Mouse (Mus musculus) liver, embryonic 14.5 days (tissue): ENCODE data around the gene Tardbp. TPM values are rescaled to one million over a fixed set of nuclear protein-coding genes. Genes with fewer than 3 reads are reported as not detected.

ENCODE experiments used
- ATAC-seq: fragments of 200-750 bp; cut with Nextera tagmentation; 2 replicates; pipeline ENCODE4 v1.8.0; 2017; ENCODE audit warnings: moderate number of reproducible peaks, mild to moderate bottlenecking, moderate library complexity; ENCODE audit not compliant: insufficient read depth
- DNase-seq, 3 experiments: peaks; one replicate each; pipeline ENCODE4 v3.0.0-alpha.2; 2012 to 2013; ENCODE audit warnings: low read depth in 3 of 3, low spot score in 3 of 3
- H3K27ac ChIP-seq: fragments of 300-500 bp; sonication (generic); 2 replicates; pipeline ENCODE4 v1.5.1; 2014; ENCODE audit warnings: moderate library complexity, mild to moderate bottlenecking, control low read depth, inconsistent platforms
- H3K27me3 ChIP-seq: fragments of 300-500 bp; sonication (generic); 2 replicates; pipeline ENCODE4 v1.6.1; 2014; ENCODE audit warnings: mild to moderate bottlenecking, low read length, moderate library complexity; ENCODE audit not compliant: control insufficient read depth, insufficient read depth
- H3K36me3 ChIP-seq: fragments of 300-500 bp; sonication (generic); replicated peaks from 2 replicates; pipeline ENCODE4 v1.6.1; 2014; ENCODE audit warnings: low read depth; ENCODE audit not compliant: control insufficient read depth, insufficient read depth
- H3K4me1 ChIP-seq, 2 experiments: fragments of 200-500 bp in 1 of 2; fragments of 300-500 bp in 1 of 2; sonication (generic) in 1 of 2; replicated peaks; 2 replicates each; pipeline ENCODE4 v1.6.1; 2012 to 2014; ENCODE audit warnings: antibody characterized with exemption in 1 of 2, inconsistent platforms in 1 of 2, low read length in 1 of 2; ENCODE audit not compliant: control insufficient read depth in 2 of 2, insufficient read depth in 2 of 2
- H3K4me2 ChIP-seq: fragments of 300-500 bp; sonication (generic); 2 replicates; pipeline ENCODE4 v1.6.1; 2014; ENCODE audit warnings: low read depth, mild to moderate bottlenecking, control low read depth, moderate library complexity
- H3K4me3 ChIP-seq, 2 experiments: fragments of 200-500 bp in 1 of 2; fragments of 300-500 bp in 1 of 2; sonication (generic) in 1 of 2; 2 replicates each; pipeline ENCODE4 v1.5.1; 2012 to 2014; ENCODE audit warnings: low read depth in 2 of 2, low read length in 2 of 2, mild to moderate bottlenecking in 2 of 2, control low read depth in 1 of 2, inconsistent platforms in 1 of 2, moderate library complexity in 1 of 2; ENCODE audit not compliant: insufficient read depth in 1 of 2
- H3K9ac ChIP-seq: fragments of 300-500 bp; sonication (generic); replicated peaks from 2 replicates; pipeline ENCODE4 v1.6.1; 2014; ENCODE audit warnings: mild to moderate bottlenecking, control low read depth, moderate library complexity
- H3K9me3 ChIP-seq: fragments of 300-500 bp; sonication (generic); 2 replicates; pipeline ENCODE4 v1.6.1; 2016; ENCODE audit warnings: low read length, mixed read lengths; ENCODE audit not compliant: control insufficient read depth
- CTCF ChIP-seq: IDR thresholded peaks from 2 replicates; pipeline ENCODE4 v1.5.1; 2016; ENCODE audit warnings: antibody characterized with exemption, low read depth, control low read depth
- EP300 ChIP-seq: IDR thresholded peaks from 2 replicates; pipeline ENCODE4 v1.6.1; 2016; ENCODE audit warnings: antibody characterized with exemption, low read depth
- WGBS: fragments of 180-500 bp; shearing (Covaris S2); extraction: QIAGEN DNeasy Blood & Tissue Kit; methylation state at CpG from one replicate; pipeline ENCODE4 v1.1.7; 2014; ENCODE audit not compliant: insufficient replicate concordance; 5-methylcytosine and 5-hydroxymethylcytosine counted together
- polyA plus RNA-seq, 2 experiments: library from polyadenylated mRNA; depleted of rRNA in 1 of 2; stranded (reverse) in 1 of 2; unstranded in 1 of 2; fragments of >200 nt; fragmentation: Nextera tagmentation in 1 of 2; extraction: Ambion mirVana in 1 of 2; gene quantifications; 2 replicates each; pipeline versions ENCODE4 v1.2.1 to v1.2.3; 2012 to 2014

The Tardbp gene
- polyA plus RNA-seq, 2 experiments: 80.3 to 260 TPM

- Histone ChIP-seq H3K4me2 (no peak overlapping the region), H3K9ac (no peak overlapping the region), H3K27ac (no peak overlapping the region), H3K4me3 (no peak overlapping the region), H3K36me3 (no peaks in the 10 kb centered on the region), H3K27me3 (no peaks in the 10 kb centered on the region), H3K4me1 (peaks cover 0 to 9% of the 10 kb centered on the region in 2 experiments; a peak in 2 of 4 replicates), H3K9me3 (no peaks in the 10 kb centered on the region)
- DNase-seq: no peak
- WGBS: 68% methylated on average over 2 of the region's 2 CpGs
- no peak for ATAC-seq
- TF ChIP-seq EP300 (no peak), CTCF (no peak)
Measured at GRCm38 (mm10) chr4:148639455-148639854, 12.6 kb upstream of the Tardbp start.

GRCm38 (mm10) chr4:148638302-148638701, 11.5 kb upstream of the Tardbp start:
- no peak overlapping the region for H3K9ac ChIP-seq
- ATAC-seq (no peak), DNase-seq (no peak)
- no peaks in the 10 kb centered on the region for H3K9me3 ChIP-seq
- 27% methylated on average over 9 of the region's 9 CpGs for WGBS
- no peaks in the 10 kb centered on the region for H3K36me3 ChIP-seq
- H3K4me3 ChIP-seq: no peak overlapping the region
- H3K27me3 ChIP-seq: no peaks in the 10 kb centered on the region
- no peak overlapping the region for H3K27ac ChIP-seq
- H3K4me2 ChIP-seq: no peak overlapping the region
- peaks cover 0 to 9% of the 10 kb centered on the region in 2 experiments; a peak in 2 of 4 replicates for H3K4me1 ChIP-seq
- TF ChIP-seq EP300 (no peak), CTCF (no peak)

- Histone ChIP-seq H3K27ac (no peak overlapping the region), H3K9ac (no peak overlapping the region), H3K4me3 (no peak overlapping the region), H3K36me3 (no peaks in the 10 kb centered on the region), H3K27me3 (no peaks in the 10 kb centered on the region), H3K9me3 (no peaks in the 10 kb centered on the region), H3K4me2 (no peak overlapping the region), H3K4me1 (peaks cover 0 to 10% of the 10 kb centered on the region in 2 experiments; a peak in 2 of 4 replicates)
- no peak for DNase-seq
- 55% methylated on average over 2 of the region's 2 CpGs for WGBS
- no peak for ATAC-seq
- no peak for TF ChIP-seq EP300
- TF ChIP-seq CTCF: no peak
Measured at GRCm38 (mm10) chr4:148635309-148635708, 8.5 kb upstream of the Tardbp start.

- Histone ChIP-seq H3K4me3 (no peak overlapping the region), H3K36me3 (no peaks in the 10 kb centered on the region), H3K4me2 (no peak overlapping the region), H3K9me3 (no peaks in the 10 kb centered on the region), H3K4me1 (peaks cover 0 to 7% of the 10 kb centered on the region in 2 experiments; a peak in 2 of 4 replicates), H3K9ac (no peak overlapping the region), H3K27me3 (no peaks in the 10 kb centered on the region), H3K27ac (no peak overlapping the region)
- TF ChIP-seq EP300: no peak
- no peak for TF ChIP-seq CTCF
- ATAC-seq (peak; percentile 51), DNase-seq (no peak)
- WGBS: 26% methylated on average over 2 of the region's 2 CpGs
Measured at GRCm38 (mm10) chr4:148633395-148634061, 6.7 kb upstream of the Tardbp start.

- H3K9me3 ChIP-seq: no peaks in the 10 kb centered on the region
- H3K4me1 ChIP-seq: peaks cover 4 to 7% of the 10 kb centered on the region in 2 experiments; a peak in 3 of 4 replicates
- H3K36me3 ChIP-seq: no peaks in the 10 kb centered on the region
- no peak overlapping the region for H3K9ac ChIP-seq
- DNase-seq: no peak
- no peak overlapping the region for H3K27ac ChIP-seq
- 70% methylated on average over 3 of the region's 3 CpGs for WGBS
- no peak overlapping the region for H3K4me3 ChIP-seq
- no peak overlapping the region for H3K4me2 ChIP-seq
- ATAC-seq: no peak
- no peak for TF ChIP-seq EP300
- no peak for TF ChIP-seq CTCF
- no peaks in the 10 kb centered on the region for H3K27me3 ChIP-seq
Measured at GRCm38 (mm10) chr4:148632013-148632692, 5.3 kb upstream of the Tardbp start.
